Mouse (Mus musculus): ENCODE measurements at regions not wholly inside any gene's neighbourhood (a gene's known extent, or its start where the extent isn't known, plus 50 kb on each side); places are given as distances from the start of the nearest gene placed in this dataset.

- no peak for TF ChIP-seq CTCF (IDR thresholded peaks at IDR 0.05; ENCODE audit: extremely low read depth, insufficient read depth, insufficient read length, insufficient replicate concordance)
- no peak for TF ChIP-seq POLR2A (IDR thresholded peaks at IDR 0.05; ENCODE audit: low read depth, low read length)
These were observed 156.7 kb upstream of the Ccdc54 start for GRCm38 (mm10) chr16:50747698-50748097.
